Mouse (Mus musculus) MEL (cell line): ENCODE results near the gene Upp1. TPM values are rescaled to one million over a fixed set of nuclear protein-coding genes. Genes with fewer than 3 reads are reported as not detected.
"Not testable (repeated sequence)": the region's sequence is repeated elsewhere in the genome, so short reads cannot be mapped to it uniquely, and the experiment has no call there.

Experiments
- DNase-seq: peaks from one replicate; pipeline ENCODE4 v3.0.0; 2011; ENCODE audit warnings: low read depth, low spot score
- H3K27ac ChIP-seq: 2 replicates; pipeline ENCODE4 v1.5.1; 2012; ENCODE audit warnings: low read depth, mild to moderate bottlenecking, control low read depth, low read length, moderate library complexity; ENCODE audit not compliant: control insufficient read depth
- H3K27me3 ChIP-seq, 2 experiments: fragments of 150-350 bp in 1 of 2; sonication (generic) in 1 of 2; 2 replicates each; pipeline ENCODE4 v1.6.1; 2012; ENCODE audit warnings: low read length in 2 of 2, mild to moderate bottlenecking in 2 of 2, improper control_type of control experiment in 1 of 2, moderate library complexity in 1 of 2; ENCODE audit not compliant: insufficient read depth in 2 of 2, control insufficient read depth in 1 of 2
- H3K36me3 ChIP-seq, 2 experiments: 2 replicates each; pipeline ENCODE4 v1.6.1; 2012 to 2014; ENCODE audit warnings: low read length in 2 of 2, improper control_type of control experiment in 1 of 2, inconsistent platforms in 1 of 2, mild to moderate bottlenecking in 1 of 2; ENCODE audit not compliant: insufficient read depth in 2 of 2, control insufficient read depth in 1 of 2
- H3K4me1 ChIP-seq, 2 experiments: fragments of 150-350 bp in 1 of 2; sonication (generic) in 1 of 2; 2 replicates each; pipeline ENCODE4 v1.6.1; 2012; ENCODE audit warnings: low read length in 2 of 2, improper control_type of control experiment in 1 of 2, mild to moderate bottlenecking in 1 of 2; ENCODE audit not compliant: insufficient read depth in 2 of 2, control insufficient read depth in 1 of 2
- H3K4me3 ChIP-seq, 2 experiments: fragments of 150-350 bp in 1 of 2; sonication (generic) in 1 of 2; 2 replicates each; pipeline ENCODE4 v1.5.1; 2012; ENCODE audit warnings: low read depth in 2 of 2, low read length in 2 of 2, mild to moderate bottlenecking in 2 of 2, moderate library complexity in 2 of 2, control low read depth in 1 of 2, improper control_type of control experiment in 1 of 2; ENCODE audit not compliant: control insufficient read depth in 1 of 2, insufficient read depth in 1 of 2
- H3K79me2 ChIP-seq: 2 replicates; pipeline ENCODE4 v1.6.1; 2012; ENCODE audit warnings: mild to moderate bottlenecking, low read length, moderate library complexity; ENCODE audit not compliant: control insufficient read depth, poor library complexity, insufficient read depth
- H3K9ac ChIP-seq: 2 replicates; pipeline ENCODE4 v1.6.1; 2012; ENCODE audit warnings: low read depth, mild to moderate bottlenecking, control low read depth, low read length, moderate library complexity; ENCODE audit not compliant: control insufficient read depth, poor library complexity, severe bottlenecking
- H3K9me3 ChIP-seq: fragments of 150-350 bp; sonication (generic); replicated peaks from 2 replicates; pipeline ENCODE4 v1.6.1; 2012; ENCODE audit warnings: mild to moderate bottlenecking, low read length, improper control_type of control experiment, moderate library complexity; ENCODE audit not compliant: insufficient read depth
- GATA1 ChIP-seq: IDR thresholded peaks from 2 replicates; pipeline ENCODE4 v1.6.1; 2011; ENCODE audit warnings: low read depth, low read length, improper control_type of control experiment
- JUND ChIP-seq: IDR thresholded peaks from 2 replicates; pipeline ENCODE4 v1.6.1; 2011; ENCODE audit warnings: low read depth, mild to moderate bottlenecking, improper control_type of control experiment, low read length
- MAZ ChIP-seq: IDR thresholded peaks from 2 replicates; pipeline ENCODE4 v1.6.1; 2012; ENCODE audit warnings: low read depth, mild to moderate bottlenecking, inconsistent platforms, low read length, improper control_type of control experiment
- MEF2A ChIP-seq: IDR thresholded peaks from 2 replicates; pipeline ENCODE4 v1.6.1; 2014; ENCODE audit warnings: low read depth, mild to moderate bottlenecking, inconsistent platforms, low read length, improper control_type of control experiment; ENCODE audit not compliant: poor library complexity, insufficient replicate concordance, severe bottlenecking; ENCODE audit errors: extremely low read depth
- NELFE ChIP-seq: IDR thresholded peaks from 2 replicates; pipeline ENCODE4 v1.6.1; 2011; ENCODE audit warnings: low read depth, low read length, improper control_type of control experiment
- POLR2AphosphoS2 ChIP-seq: IDR thresholded peaks from 2 replicates; pipeline ENCODE4 v1.6.1; 2011; ENCODE audit warnings: low read length, improper control_type of control experiment
- RAD21 ChIP-seq: IDR thresholded peaks from 2 replicates; pipeline ENCODE4 v1.6.1; 2011; ENCODE audit warnings: mild to moderate bottlenecking, low read depth, low read length, improper control_type of control experiment
- TAL1 ChIP-seq: IDR thresholded peaks from 2 replicates; pipeline ENCODE4 v1.6.1; 2012; ENCODE audit warnings: mild to moderate bottlenecking, inconsistent platforms, low read length, moderate library complexity, mixed read lengths
- UBTF ChIP-seq: IDR thresholded peaks from 2 replicates; pipeline ENCODE4 v1.6.1; 2012; ENCODE audit warnings: low read depth, mild to moderate bottlenecking, inconsistent platforms, low read length, improper control_type of control experiment, moderate library complexity, borderline replicate concordance; ENCODE audit not compliant: insufficient read depth
- USF1 ChIP-seq: IDR thresholded peaks from 2 replicates; pipeline ENCODE4 v1.6.1; 2014; ENCODE audit warnings: low read depth, mild to moderate bottlenecking, inconsistent platforms, low read length, improper control_type of control experiment, moderate library complexity
- ZC3H11A ChIP-seq: IDR thresholded peaks from 2 replicates; pipeline ENCODE4 v1.6.1; 2012; ENCODE audit warnings: low read depth, mild to moderate bottlenecking, inconsistent platforms, low read length, improper control_type of control experiment
- ZKSCAN1 ChIP-seq: IDR thresholded peaks from 2 replicates; pipeline ENCODE4 v1.6.1; 2012; ENCODE audit warnings: low read depth, mild to moderate bottlenecking, inconsistent platforms, low read length, improper control_type of control experiment, moderate library complexity
- ZNF384 ChIP-seq: IDR thresholded peaks from 2 replicates; pipeline ENCODE4 v1.6.1; 2012; ENCODE audit warnings: low read depth, mild to moderate bottlenecking, inconsistent platforms, low read length, improper control_type of control experiment
- polyA plus RNA-seq, 2 experiments: library from polyadenylated mRNA; stranded (reverse) in 1 of 2; unstranded in 1 of 2; fragments of >175 nt in 1 of 2; fragments of >200 nt in 1 of 2; gene quantifications; 2 replicates each; pipeline versions ENCODE4 v1.2.1 to v1.2.4; 2012; ENCODE audit warnings: low replicate concordance in 2 of 2, low read depth in 1 of 2; ENCODE audit not compliant: insufficient read length in 2 of 2, insufficient read depth in 1 of 2, missing spikeins in 1 of 2
- total RNA-seq: library from RNA; depleted of rRNA; stranded (reverse); fragments of 300-350 nt; gene quantifications from 2 replicates; pipeline ENCODE4 v1.2.3, GENCODE M21; 2012

The Upp1 gene
- total and polyA plus RNA-seq, 3 experiments: 1.2 to 1.4 TPM; not detected in 1

GRCm38 (mm10) chr11:9146683-9147082 is 28.8 kb downstream of the Upp1 start:
- Histone ChIP-seq H3K4me3 (no peak overlapping the region), H3K9ac (no peak overlapping the region), H3K36me3 (no peaks in the 10 kb centered on the region), H3K27ac (no peak overlapping the region), H3K4me1 (no peaks in the 10 kb centered on the region), H3K9me3 (no peaks in the 10 kb centered on the region), H3K79me2 (no peaks in the 10 kb centered on the region), H3K27me3 (no peaks in the 10 kb centered on the region)
- no peak for DNase-seq
- TF ChIP-seq ZKSCAN1 (no peak), USF1 (no peak), RAD21 (no peak), POLR2AphosphoS2 (no peak), JUND (no peak), UBTF (no peak), ZNF384 (no peak), MAZ (no peak), NELFE (no peak)

DNA sequence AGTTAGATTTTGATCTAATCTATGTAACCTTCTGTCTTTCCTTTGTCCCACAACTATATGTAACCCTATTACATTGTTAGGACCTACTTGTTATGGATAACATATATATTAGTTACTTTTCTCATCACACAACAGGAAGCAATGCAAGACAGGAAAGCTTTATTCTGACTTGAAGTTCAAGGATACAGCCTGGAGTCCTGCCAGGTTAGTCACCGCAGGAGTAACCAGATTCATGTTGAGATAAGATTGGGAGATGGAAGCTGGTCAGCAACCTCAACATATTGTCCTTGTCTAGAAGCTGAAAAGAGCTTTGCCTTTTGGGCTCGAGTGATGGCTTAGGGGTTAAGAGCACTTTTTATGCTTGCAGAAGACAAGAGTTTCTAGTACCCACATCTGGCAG is 30.3 kb downstream of the Upp1 start:
- no peak for DNase-seq

DNA sequence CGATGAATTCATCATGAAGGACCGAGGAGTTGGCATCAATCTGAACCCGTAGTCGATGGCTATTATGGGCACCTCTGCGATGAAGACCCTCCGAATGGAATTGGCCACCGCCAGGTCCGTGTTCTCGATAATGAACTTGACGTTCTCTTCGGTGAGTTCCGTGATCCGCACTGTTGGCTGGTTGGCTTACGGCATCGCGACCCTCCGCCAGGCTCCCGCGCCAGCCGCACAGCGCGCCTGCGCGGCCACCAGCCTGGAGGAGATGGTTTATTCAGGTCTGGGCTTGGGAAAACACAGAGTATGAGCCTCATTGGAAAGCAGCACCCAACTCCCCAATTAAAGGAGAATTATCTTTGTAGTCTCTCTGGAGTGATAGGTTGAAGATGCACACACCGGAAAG is 32.5 kb downstream of the Upp1 start:
- H3K9me3 ChIP-seq, H3K27ac ChIP-seq, DNase-seq, H3K9ac ChIP-seq, H3K36me3 ChIP-seq, H3K4me1 ChIP-seq, H3K4me3 ChIP-seq, H3K27me3 ChIP-seq, H3K79me2 ChIP-seq: not testable (repeated sequence)

More for the DNA sequence above, 30.3 kb downstream of the Upp1 start:
- Histone ChIP-seq H3K27me3 (no peaks in the 10 kb centered on the region), H3K79me2 (no peaks in the 10 kb centered on the region), H3K9ac (no peak overlapping the region), H3K9me3 (no peaks in the 10 kb centered on the region), H3K4me1 (no peaks in the 10 kb centered on the region), H3K36me3 (no peaks in the 10 kb centered on the region), H3K4me3 (no peak overlapping the region), H3K27ac (no peak overlapping the region)
- TF ChIP-seq ZKSCAN1 (no peak), MAZ (no peak), TAL1 (no peak), ZC3H11A (no peak), GATA1 (no peak), NELFE (no peak), MEF2A (no peak)
